Mouse (Mus musculus) ES-Bruce4 (cell line): Measurements from ENCODE around the gene Klk13. TPM values are rescaled to one million over a fixed set of nuclear protein-coding genes. Genes with fewer than 3 reads are reported as not detected.

Source experiments
- H3K27ac ChIP-seq: 2 replicates; pipeline ENCODE4 v1.5.1; 2012; ENCODE audit warnings: low read length, inconsistent platforms; ENCODE audit not compliant: insufficient read depth
- H3K27me3 ChIP-seq: 2 replicates; pipeline ENCODE4 v1.6.1; 2012; ENCODE audit warnings: mild to moderate bottlenecking, low read length, inconsistent platforms; ENCODE audit not compliant: control insufficient read depth, poor library complexity, insufficient read depth, severe bottlenecking
- H3K36me3 ChIP-seq: 2 replicates; pipeline ENCODE4 v1.6.1; 2012; ENCODE audit warnings: inconsistent platforms, mild to moderate bottlenecking, low read length, moderate library complexity; ENCODE audit not compliant: control insufficient read depth, poor library complexity, insufficient read depth, severe bottlenecking
- H3K4me1 ChIP-seq: one replicate; pipeline ENCODE4 v1.8.1; 2011; ENCODE audit warnings: low read length; ENCODE audit not compliant: control insufficient read depth, insufficient read depth
- H3K4me3 ChIP-seq: 2 replicates; pipeline ENCODE4 v1.5.1; 2011; ENCODE audit warnings: low read depth, mild to moderate bottlenecking, low read length
- H3K9ac ChIP-seq: 2 replicates; pipeline ENCODE4 v1.6.1; 2012; ENCODE audit warnings: low read depth, mild to moderate bottlenecking, inconsistent platforms; ENCODE audit not compliant: poor library complexity, severe bottlenecking
- H3K9me3 ChIP-seq: replicated peaks from 2 replicates; pipeline ENCODE4 v1.6.1; 2012; ENCODE audit warnings: mild to moderate bottlenecking, low read length, inconsistent platforms; ENCODE audit not compliant: control insufficient read depth, poor library complexity, insufficient read depth, severe bottlenecking
- CTCF ChIP-seq: IDR thresholded peaks from one replicate; pipeline ENCODE4 v1.8.1; 2011; ENCODE audit warnings: low read depth, low read length
- EP300 ChIP-seq: IDR thresholded peaks from 2 replicates; pipeline ENCODE4 v1.6.1; 2011; ENCODE audit warnings: low read depth, low read length; ENCODE audit not compliant: insufficient read depth
- POLR2A ChIP-seq: IDR thresholded peaks from one replicate; pipeline ENCODE4 v1.8.1; 2011; ENCODE audit warnings: low read length; ENCODE audit not compliant: insufficient read depth
- polyA plus RNA-seq: library from polyadenylated mRNA; stranded (reverse); fragments of >200 nt; gene quantifications from 2 replicates; pipeline ENCODE4 v1.2.4, GENCODE M21; 2011; ENCODE audit warnings: low read depth; ENCODE audit not compliant: missing spikeins, insufficient read depth, insufficient read length

The Klk13 gene
- polyA plus RNA-seq, 1 experiment: 1.8 TPM

DNA sequence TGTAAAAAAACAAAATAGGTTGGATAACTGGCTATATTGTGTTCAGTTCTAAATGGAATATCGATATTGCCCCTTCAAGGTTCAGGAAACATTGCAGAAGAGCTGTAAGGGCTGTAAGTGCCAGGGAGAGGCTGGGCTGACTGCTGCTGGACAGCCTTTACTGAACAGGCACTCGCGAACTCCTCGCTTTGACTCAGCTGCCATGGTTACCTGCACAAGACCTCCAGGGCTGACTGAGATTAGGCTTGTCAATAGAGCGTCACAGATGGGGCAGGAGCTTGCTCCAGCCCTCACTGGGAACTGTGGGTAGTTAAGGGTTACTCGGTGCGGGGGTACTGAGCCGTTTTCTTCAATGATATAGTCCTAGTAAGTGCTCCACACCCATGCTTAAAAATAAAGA, 54.1 kb downstream of the Klk13 start:
- TF ChIP-seq POLR2A (no peak), EP300 (no peak), CTCF (no peak)
- H3K4me1 ChIP-seq: peaks cover 3% of the 10 kb centered on the region
- H3K4me3 ChIP-seq: no peak overlapping the region
- H3K9ac ChIP-seq: no peak overlapping the region
- H3K27me3 ChIP-seq: no peaks in the 10 kb centered on the region
- no peaks in the 10 kb centered on the region for H3K36me3 ChIP-seq
- 0 out of 2 replicates have a peak, but pooled peaks cover 3% of the 10 kb centered on the region for H3K9me3 ChIP-seq
- H3K27ac ChIP-seq: no peak overlapping the region

DNA sequence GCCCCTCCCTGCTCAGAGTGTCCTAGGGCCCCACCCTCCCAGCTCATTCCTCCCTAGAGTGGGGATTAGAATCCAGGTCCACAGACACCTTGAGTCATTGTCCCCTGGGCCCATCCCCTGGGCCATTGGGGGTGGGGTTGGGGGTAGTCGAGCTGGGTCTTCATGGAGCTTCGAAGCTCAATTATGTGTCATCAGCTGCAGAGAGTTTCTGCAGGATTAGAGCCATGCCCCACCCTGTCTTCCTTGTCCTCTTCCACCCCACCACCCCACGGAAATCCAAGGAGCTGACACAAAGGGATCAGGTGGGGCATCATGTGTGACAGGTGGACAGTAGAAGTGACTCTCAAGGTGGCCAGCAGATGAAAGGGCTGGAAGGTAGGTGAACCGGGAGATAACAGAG, 56.2 kb downstream of the Klk13 start, which contains the start of gene Klk12:
Gene Klk12, plus strand, starts transcription at position 301 of the 400 bp plus-strand sequence.
- Histone ChIP-seq H3K27ac (no peak within 1 kb of the TSS), H3K4me3 (no peak within 1 kb of the TSS), H3K4me1 (peaks cover 3% of the 10 kb centered on the region), H3K9ac (no peak within 1 kb of the TSS), H3K36me3 (no peaks in the 10 kb centered on the region), H3K27me3 (no peaks in the 10 kb centered on the region), H3K9me3 (no peaks in the 10 kb centered on the region)
- TF ChIP-seq EP300 (no peak), CTCF (no peak), POLR2A (no peak)

DNA sequence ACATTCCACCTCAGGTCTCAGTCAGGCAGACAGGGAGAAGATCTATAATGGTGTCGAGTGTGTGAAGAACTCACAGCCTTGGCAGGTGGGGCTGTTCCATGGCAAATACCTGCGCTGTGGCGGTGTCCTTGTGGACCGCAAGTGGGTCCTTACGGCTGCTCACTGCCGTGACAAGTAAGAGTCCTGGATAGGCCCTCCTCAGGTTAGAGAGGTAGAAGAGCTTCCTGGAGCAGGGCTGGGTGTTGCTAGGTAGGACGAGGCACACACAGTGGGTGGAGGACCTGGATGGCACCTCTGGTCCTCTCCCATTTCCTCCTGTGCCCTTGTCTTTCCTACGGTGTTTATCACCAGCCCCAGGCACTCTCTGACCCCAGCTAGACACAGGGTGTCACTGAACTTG, 57.3 kb downstream of the Klk13 start:
- H3K9me3 ChIP-seq: no peaks in the 10 kb centered on the region
- H3K4me1 ChIP-seq: peaks cover 3% of the 10 kb centered on the region
- H3K4me3 ChIP-seq: no peak overlapping the region
- no peak overlapping the region for H3K27ac ChIP-seq
- H3K36me3 ChIP-seq: no peaks in the 10 kb centered on the region
- no peak overlapping the region for H3K9ac ChIP-seq
- TF ChIP-seq POLR2A (no peak), CTCF (no peak), EP300 (no peak)
- H3K27me3 ChIP-seq: no peaks in the 10 kb centered on the region

DNA sequence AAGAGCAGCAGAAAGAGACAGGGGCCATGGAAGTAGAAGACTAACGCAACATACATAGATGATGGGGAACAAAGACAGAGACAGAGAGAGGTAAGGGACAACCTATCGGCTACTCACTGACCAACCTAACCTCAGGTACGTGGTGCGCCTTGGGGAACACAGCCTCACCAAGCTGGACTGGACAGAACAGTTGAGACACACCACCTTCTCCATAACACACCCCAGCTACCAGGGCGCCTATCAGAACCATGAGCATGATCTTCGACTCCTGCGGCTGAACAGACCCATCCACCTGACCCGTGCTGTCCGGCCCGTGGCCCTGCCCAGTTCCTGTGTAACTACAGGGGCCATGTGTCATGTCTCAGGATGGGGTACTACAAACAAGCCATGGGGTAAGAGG, 58.3 kb downstream of the Klk13 start:
- Histone ChIP-seq H3K9me3 (no peaks in the 10 kb centered on the region), H3K9ac (no peak overlapping the region), H3K27me3 (no peaks in the 10 kb centered on the region), H3K36me3 (no peaks in the 10 kb centered on the region), H3K27ac (no peak overlapping the region), H3K4me1 (peaks cover 5% of the 10 kb centered on the region), H3K4me3 (no peak overlapping the region)
- no peak for TF ChIP-seq CTCF
- TF ChIP-seq POLR2A: no peak
- TF ChIP-seq EP300: no peak

DNA sequence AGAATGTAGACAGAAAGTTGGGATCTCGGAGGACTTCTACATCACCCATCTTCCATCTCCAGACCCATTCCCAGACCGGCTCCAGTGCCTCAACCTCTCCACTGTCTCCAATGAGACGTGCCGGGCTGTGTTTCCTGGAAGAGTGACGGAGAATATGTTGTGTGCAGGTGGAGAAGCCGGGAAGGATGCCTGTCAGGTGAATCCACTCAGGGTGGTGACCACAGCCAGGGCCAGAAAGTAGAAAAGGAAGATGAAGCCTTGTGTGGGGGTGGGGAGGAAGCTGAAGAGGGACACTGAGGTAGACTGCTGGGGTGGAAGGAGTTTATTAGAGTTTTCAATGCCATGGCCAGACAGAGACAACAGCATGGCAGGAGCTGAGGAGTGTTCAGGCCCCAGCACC, 59.5 kb downstream of the Klk13 start:
- no peak overlapping the region for H3K9ac ChIP-seq
- TF ChIP-seq POLR2A (no peak), CTCF (no peak), EP300 (no peak)
- H3K27ac ChIP-seq: no peak overlapping the region
- no peaks in the 10 kb centered on the region for H3K9me3 ChIP-seq
- no peak overlapping the region for H3K4me3 ChIP-seq
- H3K27me3 ChIP-seq: no peaks in the 10 kb centered on the region
- peaks cover 6% of the 10 kb centered on the region for H3K4me1 ChIP-seq
- no peaks in the 10 kb centered on the region for H3K36me3 ChIP-seq

DNA sequence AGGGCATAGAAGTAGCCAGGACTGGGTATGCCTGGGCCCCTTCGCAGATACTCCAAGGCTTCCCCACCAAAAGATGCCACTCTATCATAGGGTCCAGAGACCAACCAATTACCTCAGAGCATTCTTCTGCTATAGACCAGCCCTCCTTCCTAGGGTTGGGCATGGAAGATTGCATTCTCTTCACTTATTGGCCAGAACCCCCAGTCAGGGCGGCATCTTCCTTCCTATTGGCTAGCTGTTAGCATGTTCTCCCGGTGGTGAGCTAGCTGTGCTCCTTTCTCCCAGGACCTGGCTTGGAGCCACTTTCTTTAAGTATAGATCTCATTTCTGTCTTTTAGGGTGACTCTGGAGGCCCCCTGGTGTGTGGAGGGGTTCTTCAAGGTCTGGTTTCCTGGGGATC, 60.5 kb downstream of the Klk13 start:
- Histone ChIP-seq H3K36me3 (no peaks in the 10 kb centered on the region), H3K4me3 (no peak overlapping the region), H3K27me3 (no peaks in the 10 kb centered on the region), H3K9ac (no peak overlapping the region), H3K27ac (no peak overlapping the region), H3K9me3 (no peaks in the 10 kb centered on the region), H3K4me1 (peaks cover 6% of the 10 kb centered on the region)
- TF ChIP-seq EP300 (no peak), POLR2A (no peak), CTCF (no peak)
